Mouse (Mus musculus) heart, embryonic 16.5 days (tissue): Measurements from ENCODE around the gene Bmp7. TPM values are rescaled to one million over a fixed set of nuclear protein-coding genes. Genes with fewer than 3 reads are reported as not detected.

Source experiments
- ATAC-seq: fragments of 200-750 bp; cut with Nextera tagmentation; replicated peaks from 2 replicates; pipeline ENCODE4 v1.8.0; 2017; ENCODE audit warnings: moderate number of reproducible peaks; ENCODE audit not compliant: insufficient read depth, low FRiP score; ENCODE audit errors: extremely low read depth
- H3K27ac ChIP-seq: fragments of 300-500 bp; sonication (generic); 2 replicates; pipeline ENCODE4 v1.5.1; 2014; ENCODE audit warnings: mild to moderate bottlenecking, low read length, control low read depth, moderate library complexity
- H3K27me3 ChIP-seq: fragments of 300-500 bp; sonication (generic); 2 replicates; pipeline ENCODE4 v1.6.1; 2014; ENCODE audit warnings: low read length, mixed read lengths; ENCODE audit not compliant: control insufficient read depth, insufficient read depth
- H3K36me3 ChIP-seq: fragments of 300-500 bp; sonication (generic); 2 replicates; pipeline ENCODE4 v1.6.1; 2014; ENCODE audit not compliant: control insufficient read depth, insufficient read depth
- H3K4me1 ChIP-seq: fragments of 300-500 bp; sonication (generic); 2 replicates; pipeline ENCODE4 v1.6.1; 2014; ENCODE audit warnings: low read length, mixed read lengths; ENCODE audit not compliant: control insufficient read depth, insufficient read depth
- H3K4me2 ChIP-seq: fragments of 300-500 bp; sonication (generic); 2 replicates; pipeline ENCODE4 v1.6.1; 2014; ENCODE audit warnings: low read depth, mild to moderate bottlenecking, control low read depth, low read length
- H3K4me3 ChIP-seq: fragments of 300-500 bp; sonication (generic); 2 replicates; pipeline ENCODE4 v1.5.1; 2014; ENCODE audit warnings: mild to moderate bottlenecking, control low read depth, low read length
- H3K9ac ChIP-seq: fragments of 300-500 bp; sonication (generic); 2 replicates; pipeline ENCODE4 v1.6.1; 2014; ENCODE audit warnings: low read length, control low read depth
- H3K9me3 ChIP-seq: fragments of 300-500 bp; sonication (generic); replicated peaks from 2 replicates; pipeline ENCODE4 v1.6.1; 2016; ENCODE audit warnings: low read length; ENCODE audit not compliant: control insufficient read depth
- WGBS: fragments of 180-500 bp; shearing (Covaris S2); extraction: QIAGEN DNeasy Blood & Tissue Kit; methylation state at CpG from one replicate; pipeline ENCODE4 v1.1.7; 2014; 5-methylcytosine and 5-hydroxymethylcytosine counted together
- microRNA-seq: library from miRNA; unstranded; fragments of <30 nt; microRNA quantifications from one replicate; pipeline ENCODE4, GENCODE M21; 2017
- polyA plus RNA-seq: library from polyadenylated mRNA; unstranded; fragments of >200 nt; fragmentation: Nextera tagmentation; extraction: Ambion mirVana; gene quantifications from 2 replicates; pipeline ENCODE4 v1.2.1, GENCODE M21; 2015

The Bmp7 gene
- polyA plus RNA-seq, 1 experiment from 2014 or later = 33.3 TPM

GRCm38 (mm10) chr2:172824906-172825784 lies 115.0 kb downstream of the Bmp7 start:
- Histone ChIP-seq H3K27ac (no peak overlapping the region), H3K4me1 (peaks cover 3% of the 10 kb centered on the region), H3K9me3 (no peaks in the 10 kb centered on the region), H3K36me3 (no peaks in the 10 kb centered on the region), H3K4me3 (peak overlapping the region; percentile 25; the same call in 1 of the 2 replicates), H3K9ac (no peak overlapping the region), H3K4me2 (peak overlapping the region; percentile 60), H3K27me3 (peaks cover 17% of the 10 kb centered on the region)
- 15% methylated on average over 43 of the region's 43 CpGs for WGBS
- ATAC-seq = no peak; the same call in 1 of the 2 replicates

- Histone ChIP-seq H3K9me3 (peaks cover 6% of the 10 kb centered on the region), H3K27me3 (peaks cover 11% of the 10 kb centered on the region), H3K9ac (no peak overlapping the region), H3K4me1 (no peaks in the 10 kb centered on the region), H3K27ac (no peak overlapping the region), H3K36me3 (no peaks in the 10 kb centered on the region), H3K4me3 (no peak overlapping the region), H3K4me2 (no peak overlapping the region)
- 73% methylated on average over 9 of the region's 10 CpGs for WGBS
- ATAC-seq = no peak
Measured at GRCm38 (mm10) chr2:172818631-172819230, 121.4 kb downstream of the Bmp7 start.

Small RNAs within 50 kb of the gene (microRNA-seq; reads per million reads assigned to microRNA genes)
- gene Gm22773 = not detected

Other genes with a start within 250 kb of the Bmp7 start
- gene Spo11, start 37.4 kb upstream of the Bmp7 start, polyA plus RNA-seq = 0.69 and 1.6 TPM in 2 replicates
- gene Rae1, start 59.8 kb upstream of the Bmp7 start, polyA plus RNA-seq = 95.8 and 103 TPM in 2 replicates
- gene Rbm38, start 80.2 kb upstream of the Bmp7 start, polyA plus RNA-seq = 130 and 146 TPM in 2 replicates
- gene Ctcfl, start 179.2 kb upstream of the Bmp7 start, polyA plus RNA-seq = 0.64 and 0.83 TPM in 2 replicates
- 0.13 and 0.16 TPM in 2 replicates for gene Pck1, start 212.7 kb upstream of the Bmp7 start, polyA plus RNA-seq